Mouse (Mus musculus) forebrain, postnatal 0 days (tissue): ENCODE measurements around the gene Eif4b. TPM values are rescaled to one million over a fixed set of nuclear protein-coding genes. Genes with fewer than 3 reads are reported as not detected.

Experiments used
- ATAC-seq: fragments of 200-750 bp; cut with Nextera tagmentation; 2 replicates; pipeline ENCODE4 v1.8.0; 2017; ENCODE audit warnings: mild to moderate bottlenecking, moderate library complexity
- DNase-seq: peaks from one replicate; pipeline ENCODE4 v3.0.0-alpha.2; 2015
- H3K27ac ChIP-seq: fragments of 300-500 bp; sonication (generic); 2 replicates; pipeline ENCODE4 v1.5.1; 2014; ENCODE audit warnings: low read depth, mild to moderate bottlenecking, antibody characterized with exemption, low read length, moderate library complexity, mixed read lengths
- H3K27me3 ChIP-seq: fragments of 300-500 bp; sonication (generic); 2 replicates; pipeline ENCODE4 v1.6.1; 2014; ENCODE audit warnings: mild to moderate bottlenecking, low read length, mixed read lengths; ENCODE audit not compliant: insufficient read depth
- H3K36me3 ChIP-seq: fragments of 300-500 bp; sonication (generic); 2 replicates; pipeline ENCODE4 v1.6.1; 2014; ENCODE audit warnings: mild to moderate bottlenecking, moderate library complexity; ENCODE audit not compliant: insufficient read depth
- H3K4me1 ChIP-seq: fragments of 300-500 bp; sonication (generic); 2 replicates; pipeline ENCODE4 v1.6.1; 2014; ENCODE audit warnings: antibody characterized with exemption; ENCODE audit not compliant: insufficient read depth
- H3K4me2 ChIP-seq: fragments of 300-500 bp; sonication (generic); 2 replicates; pipeline ENCODE4 v1.6.1; 2014; ENCODE audit warnings: low read depth, mild to moderate bottlenecking, moderate library complexity
- H3K4me3 ChIP-seq: fragments of 300-500 bp; sonication (generic); 2 replicates; pipeline ENCODE4 v1.5.1; 2014; ENCODE audit warnings: low read depth, low read length, mixed read lengths
- H3K9ac ChIP-seq: fragments of 300-500 bp; sonication (generic); 2 replicates; pipeline ENCODE4 v1.6.1; 2014; ENCODE audit warnings: mild to moderate bottlenecking
- H3K9me3 ChIP-seq: fragments of 300-500 bp; sonication (generic); 2 replicates; pipeline ENCODE4 v1.6.1; 2016; ENCODE audit warnings: low read length
- CTCF ChIP-seq: sonication (generic); IDR thresholded peaks from 2 replicates; pipeline ENCODE4 v1.5.1; 2016; ENCODE audit warnings: antibody characterized with exemption, control low read depth, low read depth
- WGBS: fragments of 180-500 bp; shearing (Covaris S2); extraction: QIAGEN DNeasy Blood & Tissue Kit; methylation state at CpG from one replicate; pipeline ENCODE4 v1.1.7; 2014; 5-methylcytosine and 5-hydroxymethylcytosine counted together
- polyA plus RNA-seq: library from polyadenylated mRNA; unstranded; fragments of >200 nt; fragmentation: Nextera tagmentation; extraction: Ambion mirVana; gene quantifications from 2 replicates; pipeline ENCODE4 v1.2.1, GENCODE M21; 2015
- total RNA-seq: library from RNA; depleted of rRNA; stranded (reverse); fragments of >200 nt; gene quantifications from 2 replicates; pipeline ENCODE4 v1.2.3, GENCODE M21; 2014

Eif4b gene
- total and polyA plus RNA-seq, 2 experiments from 2014 or later, result 72.8 to 194 TPM

DNA sequence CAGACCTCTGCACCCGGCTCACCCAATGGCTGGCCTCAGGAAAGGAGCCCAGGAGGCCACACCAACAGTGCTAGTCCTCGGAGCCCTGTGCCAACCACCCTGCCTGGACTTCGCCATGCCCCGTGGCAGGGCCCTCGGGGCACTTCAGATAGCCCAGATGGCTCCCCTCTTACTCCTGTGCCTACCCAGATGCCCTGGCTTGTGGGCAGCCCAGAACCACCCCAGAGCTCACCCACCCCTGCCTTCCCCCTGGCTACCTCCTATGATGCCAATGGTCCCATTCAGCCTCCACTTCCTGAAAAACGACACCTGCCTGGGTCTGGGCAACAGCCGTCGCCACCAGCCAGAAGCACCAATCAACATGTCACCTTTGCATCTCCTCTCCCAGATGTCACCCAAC is 39.3 kb downstream of the Eif4b start:
- Histone ChIP-seq H3K27ac (no peak overlapping the region), H3K27me3 (no peaks in the 10 kb centered on the region), H3K9ac (no peak overlapping the region), H3K4me2 (no peak overlapping the region), H3K36me3 (peaks cover 24% of the 10 kb centered on the region), H3K9me3 (no peaks in the 10 kb centered on the region), H3K4me1 (no peaks in the 10 kb centered on the region), H3K4me3 (no peak overlapping the region)
- TF ChIP-seq CTCF, result no peak
- 74% methylated on average over 8 of the region's 8 CpGs for WGBS
- DNase-seq (no peak), ATAC-seq (no peak)

- no peak overlapping the region; the same call in 1 of the 2 replicates for H3K9ac ChIP-seq
- no peak overlapping the region for H3K4me3 ChIP-seq
- H3K4me1 ChIP-seq, result no peaks in the 10 kb centered on the region
- H3K27ac ChIP-seq, result no peak overlapping the region
- H3K27me3 ChIP-seq, result no peaks in the 10 kb centered on the region
- peaks cover 32% of the 10 kb centered on the region for H3K36me3 ChIP-seq
- WGBS, result 86% methylated on average over 4 of the region's 4 CpGs
- H3K9me3 ChIP-seq, result no peaks in the 10 kb centered on the region
- TF ChIP-seq CTCF, result no peak
- no peak for ATAC-seq
- DNase-seq, result no peak
- H3K4me2 ChIP-seq, result no peak overlapping the region
Observed at GRCm38 (mm10) chr15:102113674-102114073, 40.1 kb downstream of the Eif4b start.

- Histone ChIP-seq H3K9me3 (no peaks in the 10 kb centered on the region), H3K4me2 (no peak overlapping the region), H3K36me3 (peaks cover 43% of the 10 kb centered on the region), H3K4me3 (no peak overlapping the region), H3K27ac (no peak overlapping the region), H3K27me3 (no peaks in the 10 kb centered on the region), H3K9ac (no peak overlapping the region), H3K4me1 (no peaks in the 10 kb centered on the region)
- DNase-seq (no peak), ATAC-seq (no peak)
- TF ChIP-seq CTCF, result no peak
- 84% methylated on average over 7 of the region's 7 CpGs for WGBS
Observed at GRCm38 (mm10) chr15:102114651-102115260, 41.2 kb downstream of the Eif4b start.

DNA sequence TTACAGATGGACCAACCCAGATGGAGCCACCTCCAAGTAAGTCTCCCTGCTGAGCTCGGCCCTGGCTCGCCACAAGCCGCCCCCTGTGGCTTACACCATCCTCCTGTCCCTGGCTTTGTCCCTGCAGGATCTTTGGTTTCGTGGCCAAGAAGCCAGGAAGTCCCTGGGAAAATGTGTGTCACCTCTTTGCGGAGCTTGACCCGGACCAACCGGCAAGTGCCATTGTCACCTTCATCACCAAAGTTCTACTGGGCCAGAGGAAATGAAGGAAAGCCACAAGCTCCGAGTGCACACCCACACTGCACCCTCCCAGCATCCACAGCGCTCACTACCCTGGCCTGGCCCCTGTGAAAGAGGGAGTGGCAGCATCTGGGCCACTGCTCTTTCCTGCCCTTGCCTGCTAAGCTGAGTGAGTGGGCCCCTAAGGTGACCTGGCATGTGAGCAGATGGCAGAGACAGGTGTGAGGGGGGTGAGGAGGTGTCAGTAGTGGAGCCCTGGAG is 42.2 kb downstream of the Eif4b start:
- Histone ChIP-seq H3K9ac (no peak overlapping the region), H3K9me3 (no peaks in the 10 kb centered on the region), H3K27ac (no peak overlapping the region), H3K27me3 (no peaks in the 10 kb centered on the region), H3K36me3 (peaks cover 51% of the 10 kb centered on the region), H3K4me1 (no peaks in the 10 kb centered on the region), H3K4me2 (no peak overlapping the region), H3K4me3 (no peak overlapping the region)
- no peak for TF ChIP-seq CTCF
- WGBS, result 67% methylated on average over 9 of the region's 9 CpGs
- ATAC-seq (no peak), DNase-seq (no peak)

GRCm38 (mm10) chr15:102116753-102117415 is 43.3 kb downstream of the Eif4b start:
- peak; percentile 54 for DNase-seq
- WGBS, result 47% methylated on average over 11 of the region's 11 CpGs
- no peaks in the 10 kb centered on the region for H3K9me3 ChIP-seq
- peak overlapping the region; percentile 59 for H3K27ac ChIP-seq
- ATAC-seq, result peak; percentile 51
- no peak overlapping the region for H3K9ac ChIP-seq
- H3K4me1 ChIP-seq, result no peaks in the 10 kb centered on the region
- no peak overlapping the region for H3K4me3 ChIP-seq
- no peaks in the 10 kb centered on the region for H3K27me3 ChIP-seq
- H3K36me3 ChIP-seq, result peaks cover 62% of the 10 kb centered on the region
- no peak for TF ChIP-seq CTCF
- no peak overlapping the region for H3K4me2 ChIP-seq

- peak; percentile 27; the same call in 1 of the 2 replicates for ATAC-seq
Observed at GRCm38 (mm10) chr15:102117461-102118443, 44.2 kb downstream of the Eif4b start.

More at GRCm38 (mm10) chr15:102117461-102118443, 44.2 kb downstream of the Eif4b start:
- 74% methylated on average over 19 of the region's 19 CpGs for WGBS
- H3K27me3 ChIP-seq, result no peaks in the 10 kb centered on the region
- H3K4me3 ChIP-seq, result no peak overlapping the region
- H3K4me1 ChIP-seq, result no peaks in the 10 kb centered on the region
- peak; percentile 65 for TF ChIP-seq CTCF
- H3K27ac ChIP-seq, result peak overlapping the region; percentile 59
- H3K4me2 ChIP-seq, result no peak overlapping the region
- H3K36me3 ChIP-seq, result peaks cover 68% of the 10 kb centered on the region
- H3K9ac ChIP-seq, result no peak overlapping the region
- no peak for DNase-seq
- H3K9me3 ChIP-seq, result no peaks in the 10 kb centered on the region
